Mouse (Mus musculus) intestine, postnatal 0 days (tissue): ENCODE results near the gene Aim2. TPM values are rescaled to one million over a fixed set of nuclear protein-coding genes. Genes with fewer than 3 reads are reported as not detected.
A peak's percentile ranks its signal among the peaks of the same experiment; 100 is the strongest.

Experiments used
- ATAC-seq: fragments of 200-750 bp; cut with Nextera tagmentation; 2 replicates; pipeline ENCODE4 v1.8.0; 2017; ENCODE audit warnings: mild to moderate bottlenecking, moderate TSS enrichment, moderate library complexity
- H3K27ac ChIP-seq: fragments of 300-500 bp; sonication (generic); 2 replicates; pipeline ENCODE4 v1.5.1; 2014; ENCODE audit warnings: mild to moderate bottlenecking, low read depth, low read length, moderate library complexity
- H3K27me3 ChIP-seq: fragments of 300-500 bp; sonication (generic); replicated peaks from 2 replicates; pipeline ENCODE4 v1.6.1; 2014; ENCODE audit warnings: low read length, mixed read lengths; ENCODE audit not compliant: control insufficient read depth, insufficient read depth
- H3K36me3 ChIP-seq: fragments of 300-500 bp; sonication (generic); 2 replicates; pipeline ENCODE4 v1.6.1; 2014; ENCODE audit warnings: mild to moderate bottlenecking, moderate library complexity; ENCODE audit not compliant: control insufficient read depth, insufficient read depth
- H3K4me1 ChIP-seq: fragments of 300-500 bp; sonication (generic); replicated peaks from 2 replicates; pipeline ENCODE4 v1.6.1; 2014; ENCODE audit warnings: antibody characterized with exemption, low read length, mixed read lengths; ENCODE audit not compliant: control insufficient read depth, insufficient read depth
- H3K4me2 ChIP-seq: fragments of 300-500 bp; sonication (generic); replicated peaks from 2 replicates; pipeline ENCODE4 v1.6.1; 2014; ENCODE audit warnings: low read depth, mild to moderate bottlenecking, moderate library complexity
- H3K4me3 ChIP-seq: fragments of 300-500 bp; sonication (generic); 2 replicates; pipeline ENCODE4 v1.5.1; 2014; ENCODE audit warnings: low read depth, low read length
- H3K9ac ChIP-seq: fragments of 300-500 bp; sonication (generic); 2 replicates; pipeline ENCODE4 v1.6.1; 2014; ENCODE audit warnings: mild to moderate bottlenecking, low read depth, low read length
- H3K9me3 ChIP-seq: fragments of 300-500 bp; sonication (generic); 2 replicates; pipeline ENCODE4 v1.6.1; 2016; ENCODE audit warnings: mixed run types; ENCODE audit not compliant: control insufficient read depth
- CTCF ChIP-seq: sonication (generic); IDR thresholded peaks from 2 replicates; pipeline ENCODE4 v1.5.1; 2016; ENCODE audit warnings: low read depth, mild to moderate bottlenecking, control low read depth, antibody characterized with exemption, moderate library complexity
- WGBS: fragments of 180-500 bp; shearing (Covaris S2); extraction: QIAGEN DNeasy Blood & Tissue Kit; methylation state at CpG from one replicate; pipeline ENCODE4 v1.1.7; 2014; 5-methylcytosine and 5-hydroxymethylcytosine counted together
- polyA plus RNA-seq: library from polyadenylated mRNA; unstranded; fragments of >200 nt; fragmentation: Nextera tagmentation; extraction: Ambion mirVana; gene quantifications from 2 replicates; pipeline ENCODE4 v1.2.1, GENCODE M21; 2015

Gene Aim2
- polyA plus RNA-seq, 1 experiment from 2014 or later: 3.1 TPM

GRCm38 (mm10) chr1:173355107-173355846 is 4.6 kb downstream of the Aim2 start:
- H3K9ac ChIP-seq: no peak overlapping the region
- H3K27ac ChIP-seq: no peak overlapping the region
- H3K9me3 ChIP-seq: no peaks in the 10 kb centered on the region
- no peak for ATAC-seq
- H3K27me3 ChIP-seq: no peaks in the 10 kb centered on the region
- no peak overlapping the region for H3K4me2 ChIP-seq
- no peak for TF ChIP-seq CTCF
- no peak overlapping the region for H3K4me3 ChIP-seq
- H3K36me3 ChIP-seq: no peaks in the 10 kb centered on the region
- no peaks in the 10 kb centered on the region for H3K4me1 ChIP-seq
- 75% methylated on average over 7 of the region's 7 CpGs for WGBS

- no peak for ATAC-seq
- Histone ChIP-seq H3K4me2 (no peak overlapping the region), H3K9me3 (no peaks in the 10 kb centered on the region), H3K9ac (no peak overlapping the region), H3K27me3 (no peaks in the 10 kb centered on the region), H3K27ac (no peak overlapping the region), H3K4me3 (no peak overlapping the region), H3K36me3 (no peaks in the 10 kb centered on the region), H3K4me1 (no peaks in the 10 kb centered on the region)
- 87% methylated on average over 2 of the region's 2 CpGs for WGBS
- peak; percentile 27 for TF ChIP-seq CTCF
Observed at GRCm38 (mm10) chr1:173356699-173357098, 6.0 kb downstream of the Aim2 start.

GRCm38 (mm10) chr1:173357799-173358198 is 7.1 kb downstream of the Aim2 start:
- H3K36me3 ChIP-seq: no peaks in the 10 kb centered on the region
- no peak overlapping the region for H3K4me2 ChIP-seq
- ATAC-seq: no peak
- H3K27ac ChIP-seq: no peak overlapping the region
- no peak overlapping the region for H3K9ac ChIP-seq
- H3K27me3 ChIP-seq: no peaks in the 10 kb centered on the region
- H3K4me3 ChIP-seq: no peak overlapping the region
- no peaks in the 10 kb centered on the region for H3K4me1 ChIP-seq
- WGBS: 56% methylated on average over 4 of the region's 4 CpGs
- no peak for TF ChIP-seq CTCF
- H3K9me3 ChIP-seq: no peaks in the 10 kb centered on the region

GRCm38 (mm10) chr1:173359590-173360290 is 9.1 kb downstream of the Aim2 start:
- Histone ChIP-seq H3K9ac (no peak overlapping the region), H3K27ac (no peak overlapping the region), H3K36me3 (no peaks in the 10 kb centered on the region), H3K4me1 (no peaks in the 10 kb centered on the region), H3K4me2 (no peak overlapping the region), H3K4me3 (no peak overlapping the region), H3K27me3 (no peaks in the 10 kb centered on the region), H3K9me3 (no peaks in the 10 kb centered on the region)
- ATAC-seq: no peak
- WGBS: 75% methylated on average over 4 of the region's 4 CpGs
- no peak for TF ChIP-seq CTCF

GRCm38 (mm10) chr1:173361651-173362050 is 11.0 kb downstream of the Aim2 start:
- no peak overlapping the region for H3K27ac ChIP-seq
- H3K9ac ChIP-seq: no peak overlapping the region
- H3K4me3 ChIP-seq: no peak overlapping the region
- no peaks in the 10 kb centered on the region for H3K4me1 ChIP-seq
- TF ChIP-seq CTCF: no peak
- H3K36me3 ChIP-seq: no peaks in the 10 kb centered on the region
- 23% methylated on average over 6 of the region's 6 CpGs for WGBS
- no peak overlapping the region for H3K4me2 ChIP-seq
- H3K27me3 ChIP-seq: peaks cover 9% of the 10 kb centered on the region; the same call in 1 of the 2 replicates
- H3K9me3 ChIP-seq: no peaks in the 10 kb centered on the region
- ATAC-seq: no peak; the same call in 1 of the 2 replicates

GRCm38 (mm10) chr1:173363436-173363835 is 12.8 kb downstream of the Aim2 start:
- no peak overlapping the region for H3K9ac ChIP-seq
- peaks cover 21% of the 10 kb centered on the region for H3K27me3 ChIP-seq
- no peaks in the 10 kb centered on the region for H3K4me1 ChIP-seq
- H3K27ac ChIP-seq: no peak overlapping the region
- 81% methylated on average over 2 of the region's 2 CpGs for WGBS
- no peak overlapping the region for H3K4me2 ChIP-seq
- no peaks in the 10 kb centered on the region for H3K36me3 ChIP-seq
- H3K4me3 ChIP-seq: no peak overlapping the region
- no peaks in the 10 kb centered on the region for H3K9me3 ChIP-seq
- no peak for ATAC-seq
- no peak for TF ChIP-seq CTCF
